Mouse (Mus musculus) embryonic facial prominence, embryonic 14.5 days (tissue): ENCODE data around the gene Nacad. TPM values are rescaled to one million over a fixed set of nuclear protein-coding genes. Genes with fewer than 3 reads are reported as not detected.
"Not testable (repeated sequence)": the region's sequence is repeated elsewhere in the genome, so short reads cannot be mapped to it uniquely, and the experiment has no call there.

Experiments
- ATAC-seq: fragments of 200-750 bp; cut with Nextera tagmentation; 2 replicates; pipeline ENCODE4 v1.8.0; 2017; ENCODE audit warnings: low read depth, moderate number of reproducible peaks, moderate TSS enrichment
- DNase-seq: peaks from one replicate; pipeline ENCODE4 v3.0.0-alpha.2; 2015; ENCODE audit warnings: low spot score
- H3K27ac ChIP-seq: fragments of 300-500 bp; sonication (generic); replicated peaks from 2 replicates; pipeline ENCODE4 v1.5.1; 2014; ENCODE audit warnings: low read depth, mild to moderate bottlenecking, low read length, moderate library complexity
- H3K27me3 ChIP-seq: fragments of 300-500 bp; sonication (generic); replicated peaks from 2 replicates; pipeline ENCODE4 v1.6.1; 2014; ENCODE audit warnings: low read length; ENCODE audit not compliant: control insufficient read depth, insufficient read depth
- H3K36me3 ChIP-seq: fragments of 300-500 bp; sonication (generic); 2 replicates; pipeline ENCODE4 v1.6.1; 2014; ENCODE audit warnings: low read length, mixed read lengths; ENCODE audit not compliant: control insufficient read depth, insufficient read depth
- H3K4me1 ChIP-seq: fragments of 300-500 bp; sonication (generic); 2 replicates; pipeline ENCODE4 v1.6.1; 2014; ENCODE audit warnings: antibody characterized with exemption, low read length; ENCODE audit not compliant: control insufficient read depth, insufficient read depth
- H3K4me2 ChIP-seq: fragments of 300-500 bp; sonication (generic); 2 replicates; pipeline ENCODE4 v1.6.1; 2014; ENCODE audit warnings: low read depth, mild to moderate bottlenecking, low read length, moderate library complexity, mixed read lengths
- H3K4me3 ChIP-seq: fragments of 300-500 bp; sonication (generic); 2 replicates; pipeline ENCODE4 v1.5.1; 2014; ENCODE audit warnings: low read depth, mild to moderate bottlenecking, low read length
- H3K9ac ChIP-seq: fragments of 300-500 bp; sonication (generic); 2 replicates; pipeline ENCODE4 v1.6.1; 2014; ENCODE audit warnings: low read depth, mild to moderate bottlenecking, low read length, moderate library complexity, mixed read lengths
- H3K9me3 ChIP-seq: fragments of 300-500 bp; sonication (generic); 2 replicates; pipeline ENCODE4 v1.6.1; 2016; ENCODE audit warnings: low read length; ENCODE audit not compliant: control insufficient read depth
- WGBS: fragments of 180-500 bp; shearing (Covaris S2); extraction: QIAGEN DNeasy Blood & Tissue Kit; methylation state at CpG from one replicate; pipeline ENCODE4 v1.1.7; 2014; 5-methylcytosine and 5-hydroxymethylcytosine counted together
- polyA plus RNA-seq: library from polyadenylated mRNA; unstranded; fragments of >200 nt; fragmentation: Nextera tagmentation; extraction: Ambion mirVana; gene quantifications from 2 replicates; pipeline ENCODE4 v1.2.1, GENCODE M21; 2014

Nacad gene
- 7.0 and 8.5 TPM in 2 replicates for polyA plus RNA-seq

GRCm38 (mm10) chr11:6605491-6606399, at the start of gene Nacad:
TSS of gene Nacad (minus strand) at chr11:6606053.
- H3K4me2 ChIP-seq, result peak within 1 kb of the TSS; percentile 75
- WGBS, result 6% methylated on average over 19 of the region's 41 CpGs

GRCm38 (mm10) chr11:6654903-6655302, 49.0 kb upstream of the Nacad start:
- Histone ChIP-seq H3K4me3 (no peak overlapping the region), H3K36me3 (no peaks in the 10 kb centered on the region), H3K4me2 (no peak overlapping the region), H3K9me3 (no peaks in the 10 kb centered on the region), H3K27me3 (peaks cover 2% of the 10 kb centered on the region; the same call in 1 of the 2 replicates), H3K27ac (no peak overlapping the region), H3K4me1 (no peaks in the 10 kb centered on the region), H3K9ac (no peak overlapping the region)
- DNase-seq (peak; percentile 93), ATAC-seq (peak; percentile 69)
- WGBS, result 2% methylated on average over 2 of the region's 2 CpGs

More at GRCm38 (mm10) chr11:6605491-6606399, at the start of gene Nacad:
- peaks cover 21% of the 10 kb centered on the region for H3K27me3 ChIP-seq
- peak within 1 kb of the TSS; percentile 51 for H3K9ac ChIP-seq
- DNase-seq, result peak; percentile 68
- H3K4me3 ChIP-seq, result peak within 1 kb of the TSS; percentile 38
- H3K27ac ChIP-seq, result no peak within 1 kb of the TSS; the same call in 1 of the 2 replicates
- H3K4me1 ChIP-seq, result peaks cover 19% of the 10 kb centered on the region; the same call in 1 of the 2 replicates
- ATAC-seq, result peak; percentile 80
- no peaks in the 10 kb centered on the region for H3K9me3 ChIP-seq
- H3K36me3 ChIP-seq, result 0 out of 2 replicates have a peak, but pooled peaks cover 2% of the 10 kb centered on the region

GRCm38 (mm10) chr11:6652978-6653377, 47.1 kb upstream of the Nacad start:
- ATAC-seq, H3K27ac ChIP-seq, H3K36me3 ChIP-seq, H3K4me3 ChIP-seq, H3K9ac ChIP-seq, H3K4me2 ChIP-seq, DNase-seq, H3K9me3 ChIP-seq, H3K27me3 ChIP-seq, H3K4me1 ChIP-seq: not testable (repeated sequence)
- 75% methylated on average over 3 of the region's 3 CpGs for WGBS

DNA sequence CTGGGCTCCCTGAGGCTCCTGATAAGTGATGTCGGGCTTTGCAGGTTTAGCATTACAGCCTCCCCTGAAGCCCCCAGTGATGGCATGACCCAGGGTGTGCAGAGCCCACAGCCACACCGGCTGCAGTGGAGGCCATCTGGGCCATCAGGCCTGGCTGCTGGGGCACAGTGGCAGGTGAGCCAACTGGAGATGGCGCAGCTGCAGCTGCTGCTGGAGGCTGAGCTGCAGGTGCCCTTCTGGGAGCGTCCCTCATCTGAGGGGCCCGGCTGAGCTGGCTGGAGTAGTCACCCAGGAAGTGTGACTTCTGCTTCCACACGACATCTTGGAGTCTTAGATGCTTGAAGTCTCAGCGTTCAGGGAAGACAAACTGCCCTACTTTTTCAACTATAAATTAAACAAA, 44.7 kb upstream of the Nacad start:
- peaks cover 2% of the 10 kb centered on the region; the same call in 1 of the 2 replicates for H3K27me3 ChIP-seq
- no peaks in the 10 kb centered on the region for H3K9me3 ChIP-seq
- DNase-seq (no peak), ATAC-seq (no peak)
- no peak overlapping the region for H3K9ac ChIP-seq
- H3K4me1 ChIP-seq, result no peaks in the 10 kb centered on the region
- H3K36me3 ChIP-seq, result no peaks in the 10 kb centered on the region
- no peak overlapping the region for H3K27ac ChIP-seq
- 60% methylated on average over 7 of the region's 7 CpGs for WGBS
- H3K4me3 ChIP-seq, result no peak overlapping the region
- no peak overlapping the region for H3K4me2 ChIP-seq

GRCm38 (mm10) chr11:6647831-6648724, 42.2 kb upstream of the Nacad start:
- DNase-seq (no peak), ATAC-seq (no peak)
- Histone ChIP-seq H3K9me3 (no peaks in the 10 kb centered on the region), H3K4me3 (no peak overlapping the region), H3K4me2 (no peak overlapping the region), H3K4me1 (no peaks in the 10 kb centered on the region), H3K27me3 (no peaks in the 10 kb centered on the region), H3K36me3 (no peaks in the 10 kb centered on the region), H3K27ac (no peak overlapping the region), H3K9ac (no peak overlapping the region)
- 65% methylated on average over 9 of the region's 9 CpGs for WGBS

DNA sequence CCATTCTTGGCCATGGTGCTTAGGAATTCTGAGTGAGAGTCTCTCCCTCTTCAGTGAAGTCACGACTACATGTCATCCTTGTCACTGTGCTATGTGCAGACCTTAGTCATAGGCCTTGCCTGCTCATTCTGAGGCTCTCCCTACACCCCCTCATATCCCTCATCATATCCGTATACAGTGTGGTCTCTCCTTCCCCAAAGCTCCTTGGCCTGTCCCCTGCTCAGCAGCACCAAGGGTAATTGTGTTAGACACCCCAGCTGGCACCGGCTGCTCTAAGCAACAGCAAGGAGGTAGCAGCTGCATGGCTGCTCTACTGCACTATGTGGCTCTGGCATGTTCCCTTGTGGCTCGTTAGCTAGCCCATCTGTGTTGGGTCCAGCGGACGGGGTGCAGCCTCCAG, 38.7 kb upstream of the Nacad start:
- ATAC-seq (peak; percentile 82), DNase-seq (peak; percentile 51)
- WGBS, result 67% methylated on average over 6 of the region's 6 CpGs
- Histone ChIP-seq H3K27me3 (no peaks in the 10 kb centered on the region), H3K4me3 (no peak overlapping the region), H3K36me3 (no peaks in the 10 kb centered on the region), H3K4me1 (no peaks in the 10 kb centered on the region), H3K9me3 (no peaks in the 10 kb centered on the region), H3K4me2 (no peak overlapping the region), H3K9ac (no peak overlapping the region), H3K27ac (no peak overlapping the region)

- no peak overlapping the region for H3K4me3 ChIP-seq
- no peak overlapping the region for H3K9ac ChIP-seq
- 80% methylated on average over 6 of the region's 6 CpGs for whole genome bisulfite sequencing
- H3K4me1 ChIP-seq, result no peaks in the 10 kb centered on the region
- DNase-seq, result no peak
- no peaks in the 10 kb centered on the region for H3K9me3 ChIP-seq
- no peak overlapping the region for H3K4me2 ChIP-seq
- no peaks in the 10 kb centered on the region for H3K36me3 ChIP-seq
- H3K27me3 ChIP-seq, result no peaks in the 10 kb centered on the region
- no peak overlapping the region for H3K27ac ChIP-seq
- ATAC-seq, result no peak
Observed at GRCm38 (mm10) chr11:6639072-6639471, 33.2 kb upstream of the Nacad start.

DNA sequence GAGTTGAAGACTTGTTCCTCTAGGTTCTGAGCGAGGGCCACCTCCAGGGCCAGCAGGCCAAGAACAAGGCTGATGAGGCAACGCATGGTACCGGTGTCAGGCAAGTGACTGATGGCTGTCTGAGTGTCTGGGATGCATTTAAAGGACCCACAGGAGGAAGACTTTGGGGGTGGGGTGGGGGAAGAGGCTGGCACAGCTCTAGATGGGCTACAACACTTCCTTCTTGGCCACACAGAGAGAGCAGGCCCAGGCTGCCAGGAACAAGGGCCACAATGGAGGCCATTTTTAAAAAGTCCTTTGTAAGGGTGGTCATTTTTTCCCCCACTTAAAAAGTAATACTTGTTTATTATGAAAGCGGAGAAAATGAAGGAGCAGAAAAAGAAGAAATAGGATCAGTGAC, 32.7 kb upstream of the Nacad start, which contains the start of gene Wap:
Gene Wap, minus strand, starts transcription at position 101 of the 400 bp plus-strand sequence.
- 88% methylated on average over 4 of the region's 4 CpGs for WGBS
- no peak within 1 kb of the TSS for H3K27ac ChIP-seq
- H3K27me3 ChIP-seq, result no peaks in the 10 kb centered on the region
- H3K4me2 ChIP-seq, result no peak within 1 kb of the TSS
- no peak within 1 kb of the TSS for H3K4me3 ChIP-seq
- H3K9ac ChIP-seq, result no peak within 1 kb of the TSS
- no peaks in the 10 kb centered on the region for H3K36me3 ChIP-seq
- no peaks in the 10 kb centered on the region for H3K9me3 ChIP-seq
- H3K4me1 ChIP-seq, result no peaks in the 10 kb centered on the region
- DNase-seq, result no peak
- no peak for ATAC-seq
